Mouse (Mus musculus) stomach, embryonic 15.5 days (tissue): ENCODE results near the gene Rbpjl. TPM values are rescaled to one million over a fixed set of nuclear protein-coding genes. Genes with fewer than 3 reads are reported as not detected.
A peak's percentile ranks its signal among the peaks of the same experiment; 100 is the strongest.

Experiments used
- ATAC-seq: fragments of 200-750 bp; cut with Nextera tagmentation; 2 replicates; pipeline ENCODE4 v1.8.0; 2017; ENCODE audit warnings: low read depth, moderate number of reproducible peaks, moderate TSS enrichment; ENCODE audit not compliant: insufficient read depth, low FRiP score
- H3K27ac ChIP-seq: fragments of 300-500 bp; sonication (generic); 2 replicates; pipeline ENCODE4 v1.5.1; 2015; ENCODE audit warnings: mild to moderate bottlenecking, inconsistent platforms
- H3K27me3 ChIP-seq: fragments of 300-500 bp; sonication (generic); replicated peaks from 2 replicates; pipeline ENCODE4 v1.6.1; 2015; ENCODE audit warnings: inconsistent platforms
- H3K36me3 ChIP-seq: fragments of 300-500 bp; sonication (generic); 2 replicates; pipeline ENCODE4 v1.6.1; 2015; ENCODE audit warnings: inconsistent platforms
- H3K4me1 ChIP-seq: fragments of 300-500 bp; sonication (generic); 2 replicates; pipeline ENCODE4 v1.6.1; 2015; ENCODE audit warnings: inconsistent platforms
- H3K4me2 ChIP-seq: fragments of 300-500 bp; sonication (generic); 2 replicates; pipeline ENCODE4 v1.6.1; 2015; ENCODE audit warnings: mild to moderate bottlenecking, inconsistent platforms
- H3K4me3 ChIP-seq: fragments of 300-500 bp; sonication (generic); replicated peaks from 2 replicates; pipeline ENCODE4 v1.5.1; 2015; ENCODE audit warnings: inconsistent platforms
- H3K9ac ChIP-seq: fragments of 300-500 bp; sonication (generic); 2 replicates; pipeline ENCODE4 v1.6.1; 2015; ENCODE audit warnings: inconsistent platforms
- H3K9me3 ChIP-seq: fragments of 300-500 bp; sonication (generic); 2 replicates; pipeline ENCODE4 v1.6.1; 2016; ENCODE audit warnings: inconsistent platforms
- WGBS: fragments of 180-500 bp; shearing (Covaris S2); methylation state at CpG from one replicate; pipeline ENCODE4 v1.1.7; 2015; 5-methylcytosine and 5-hydroxymethylcytosine counted together
- polyA plus RNA-seq: library from polyadenylated mRNA; unstranded; fragments of >200 nt; fragmentation: Nextera tagmentation; extraction: Ambion mirVana; gene quantifications from 2 replicates; pipeline ENCODE4 v1.2.1, GENCODE M21; 2015

Rbpjl gene
- polyA plus RNA-seq, 1 experiment from 2014 or later, result 49.2 TPM

DNA sequence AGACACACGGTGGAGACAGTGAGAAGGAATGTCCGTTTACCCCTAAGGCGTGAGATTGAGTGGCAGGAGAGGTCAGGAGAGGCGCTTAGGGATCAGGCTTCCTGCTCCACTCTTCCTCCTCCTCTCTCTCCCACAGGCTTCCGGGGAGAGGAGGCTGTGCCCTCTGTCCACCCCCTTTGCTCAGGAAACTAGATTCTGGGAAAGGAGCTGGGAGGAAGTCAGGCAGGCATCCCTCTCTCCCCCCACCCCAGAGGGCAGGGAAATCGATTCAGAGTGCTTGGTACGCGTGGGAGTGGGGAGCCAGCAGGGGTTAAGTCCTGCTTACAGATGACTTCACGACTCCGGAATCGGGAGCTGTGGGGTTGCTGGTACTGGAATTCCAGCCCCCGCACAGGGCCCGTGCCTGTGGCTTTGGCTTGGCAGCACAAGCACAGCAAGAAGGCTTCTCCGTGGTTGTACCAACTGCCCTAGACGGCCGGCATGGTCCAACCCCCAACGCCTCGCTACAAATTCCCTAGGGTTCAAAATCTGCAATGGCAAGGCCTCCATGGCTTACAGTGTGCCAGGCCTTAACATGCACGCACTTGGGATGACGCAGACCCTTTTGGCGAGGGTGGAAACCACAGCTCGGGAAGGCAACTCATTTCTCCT lies 29.7 kb downstream of the Rbpjl start:
- H3K36me3 ChIP-seq, result peaks cover 15% of the 10 kb centered on the region
- no peak overlapping the region; the same call in 1 of the 2 replicates for H3K4me3 ChIP-seq
- H3K4me1 ChIP-seq, result peaks cover 46% of the 10 kb centered on the region
- WGBS, result 17% methylated on average over 22 of the region's 22 CpGs
- peak overlapping the region; percentile 37 for H3K4me2 ChIP-seq
- peak overlapping the region; percentile 89 for H3K27ac ChIP-seq
- no peaks in the 10 kb centered on the region for H3K9me3 ChIP-seq
- no peak overlapping the region for H3K9ac ChIP-seq
- ATAC-seq, result no peak
- no peaks in the 10 kb centered on the region for H3K27me3 ChIP-seq

DNA sequence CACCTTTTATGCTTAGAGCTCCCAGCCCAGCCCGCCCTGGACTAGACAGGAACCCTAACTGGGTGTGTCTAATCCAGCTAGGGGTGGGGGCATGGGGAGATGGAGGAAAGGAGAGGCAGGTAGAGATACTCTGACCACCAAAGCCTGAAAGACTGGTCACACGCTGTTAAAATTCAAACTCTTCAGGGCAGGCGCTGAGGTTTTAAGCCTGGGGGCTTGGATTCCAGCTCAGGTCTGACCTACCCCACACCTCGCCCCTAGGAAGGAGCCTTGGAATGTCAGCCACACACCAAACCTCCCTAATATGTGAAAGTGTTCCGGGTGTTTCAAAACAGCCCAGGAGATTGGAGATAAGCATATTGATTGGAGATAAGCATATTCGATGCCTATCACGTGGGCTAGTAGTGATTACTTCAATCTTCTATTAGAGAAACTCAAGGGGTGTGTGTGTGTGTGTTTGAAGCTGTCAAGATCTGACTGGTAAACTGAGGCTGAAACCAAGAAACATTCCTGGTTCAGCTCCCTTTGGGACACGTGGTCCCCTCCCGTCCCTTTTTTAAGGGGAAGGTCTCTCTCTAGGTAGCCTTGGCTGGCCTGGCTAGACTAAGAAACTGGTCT lies 30.4 kb downstream of the Rbpjl start:
- ATAC-seq, result no peak
- H3K9ac ChIP-seq, result no peak overlapping the region
- no peak overlapping the region for H3K4me3 ChIP-seq
- peaks cover 11% of the 10 kb centered on the region for H3K36me3 ChIP-seq
- H3K4me2 ChIP-seq, result peak overlapping the region; percentile 37
- H3K9me3 ChIP-seq, result no peaks in the 10 kb centered on the region
- peak overlapping the region; percentile 89 for H3K27ac ChIP-seq
- H3K4me1 ChIP-seq, result peaks cover 48% of the 10 kb centered on the region
- WGBS, result 70% methylated on average over 9 of the region's 9 CpGs
- H3K27me3 ChIP-seq, result no peaks in the 10 kb centered on the region

DNA sequence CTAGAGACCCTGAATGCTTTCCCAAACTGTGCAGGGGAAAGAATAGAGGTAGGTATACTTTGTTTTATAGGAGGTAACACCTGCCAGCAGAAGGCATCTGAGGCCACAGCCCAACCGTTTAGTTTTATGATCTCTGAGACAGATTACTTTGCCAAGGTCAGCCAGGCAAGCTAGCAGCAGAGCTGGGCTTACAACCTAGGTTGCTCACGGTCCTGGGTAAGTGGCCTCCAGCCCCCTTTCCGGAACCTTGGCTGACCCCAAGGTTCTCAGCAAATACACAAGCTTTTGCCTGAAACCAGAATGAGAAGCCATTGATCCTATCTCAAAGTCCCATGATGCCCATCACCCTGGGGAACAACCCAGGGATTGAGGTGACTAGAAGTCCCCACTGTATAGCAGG lies 31.7 kb downstream of the Rbpjl start:
- Histone ChIP-seq H3K4me1 (peaks cover 61% of the 10 kb centered on the region), H3K27ac (peak overlapping the region; percentile 87; the same call in 1 of the 2 replicates), H3K36me3 (no peaks in the 10 kb centered on the region), H3K27me3 (no peaks in the 10 kb centered on the region), H3K9ac (no peak overlapping the region), H3K9me3 (no peaks in the 10 kb centered on the region), H3K4me2 (peak overlapping the region; percentile 16; the same call in 1 of the 2 replicates), H3K4me3 (no peak overlapping the region)
- WGBS, result 59% methylated on average over 3 of the region's 3 CpGs
- ATAC-seq, result no peak

DNA sequence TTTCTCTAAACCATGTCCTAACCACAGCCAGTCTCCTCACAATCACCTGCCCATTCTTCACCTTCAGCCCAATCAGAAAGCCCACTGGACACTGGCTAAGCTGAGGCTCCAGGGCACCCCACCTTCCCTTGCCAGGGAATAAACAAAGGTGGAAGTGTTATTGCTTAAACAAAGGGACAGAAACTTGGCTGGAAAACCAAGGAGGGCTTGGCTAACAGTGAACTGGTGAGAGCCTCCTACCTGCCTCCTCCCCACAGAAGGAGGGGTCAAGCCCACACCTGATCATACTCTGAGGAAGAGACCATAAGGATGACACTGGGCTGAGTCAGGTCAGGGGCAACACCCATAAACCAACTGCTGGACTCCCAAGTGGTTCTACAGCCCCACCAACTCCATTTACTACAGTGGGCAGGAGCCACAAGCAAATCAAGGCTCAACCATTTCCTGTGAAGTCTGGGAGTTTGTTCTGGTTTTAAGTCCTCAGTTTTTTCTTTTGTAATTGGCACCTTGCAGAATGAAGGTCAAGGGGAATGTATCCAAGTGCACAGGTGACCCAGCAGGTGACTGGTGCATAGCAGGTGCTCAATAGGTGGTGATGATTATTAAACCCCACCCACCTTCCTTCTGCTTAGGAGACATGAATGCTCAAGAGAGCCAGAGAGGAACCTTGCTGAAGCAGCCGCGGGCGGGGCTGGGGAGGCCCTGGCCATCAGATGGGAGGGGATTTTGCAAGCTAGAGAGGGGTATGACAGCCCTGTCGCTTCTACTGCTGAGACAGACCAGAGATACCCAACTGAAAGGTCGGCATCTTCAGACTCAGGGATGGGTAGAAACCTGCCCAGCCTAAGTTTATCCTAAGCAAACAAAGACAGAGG lies 32.5 kb downstream of the Rbpjl start:
- peaks cover 67% of the 10 kb centered on the region for H3K4me1 ChIP-seq
- no peak overlapping the region for H3K9ac ChIP-seq
- no peak overlapping the region for H3K4me2 ChIP-seq
- 37% methylated on average over 5 of the region's 5 CpGs for WGBS
- H3K27me3 ChIP-seq, result no peaks in the 10 kb centered on the region
- H3K9me3 ChIP-seq, result no peaks in the 10 kb centered on the region
- no peak for ATAC-seq
- H3K27ac ChIP-seq, result peak overlapping the region; percentile 87
- no peaks in the 10 kb centered on the region for H3K36me3 ChIP-seq
- no peak overlapping the region for H3K4me3 ChIP-seq

DNA sequence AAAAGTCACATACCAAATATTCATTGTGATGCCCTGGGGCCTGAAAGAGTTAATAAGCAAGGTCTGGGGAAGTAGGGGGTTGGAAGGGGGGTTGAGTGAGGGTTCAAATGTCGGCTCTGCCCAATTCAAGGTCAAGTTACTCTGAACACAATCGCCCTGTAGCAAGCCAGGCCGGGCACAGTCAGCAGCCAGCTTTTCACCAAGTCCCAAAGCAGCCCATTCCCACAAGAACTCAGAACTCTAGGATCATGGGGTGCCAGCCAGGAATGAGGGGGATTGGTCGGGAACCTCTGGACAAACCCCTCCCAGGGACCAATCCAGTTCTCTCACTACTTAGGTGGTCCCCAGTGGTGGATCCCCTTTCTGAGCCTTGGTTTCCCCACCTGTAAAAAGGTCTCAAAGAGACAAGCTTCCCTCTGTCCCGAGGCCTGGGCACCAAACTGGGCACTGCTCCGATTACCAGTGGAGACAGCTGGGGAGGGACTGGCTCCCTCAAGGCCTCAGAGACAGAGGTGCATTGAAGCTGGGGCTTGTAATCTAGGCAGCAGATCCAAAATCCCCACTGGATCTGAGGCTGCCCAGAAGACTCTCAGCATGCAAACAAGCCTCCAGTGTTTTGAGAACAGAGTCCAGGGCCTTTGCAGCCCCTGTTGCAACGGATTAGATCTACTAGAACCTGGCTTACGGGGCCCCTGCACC lies 33.4 kb downstream of the Rbpjl start:
- H3K4me1 ChIP-seq, result peaks cover 67% of the 10 kb centered on the region
- H3K9ac ChIP-seq, result no peak overlapping the region
- no peaks in the 10 kb centered on the region for H3K36me3 ChIP-seq
- ATAC-seq, result no peak
- H3K9me3 ChIP-seq, result no peaks in the 10 kb centered on the region
- WGBS, result 22% methylated on average over 8 of the region's 8 CpGs
- peak overlapping the region; percentile 87 for H3K27ac ChIP-seq
- peak overlapping the region; percentile 73 for H3K4me2 ChIP-seq
- no peaks in the 10 kb centered on the region for H3K27me3 ChIP-seq
- no peak overlapping the region for H3K4me3 ChIP-seq

DNA sequence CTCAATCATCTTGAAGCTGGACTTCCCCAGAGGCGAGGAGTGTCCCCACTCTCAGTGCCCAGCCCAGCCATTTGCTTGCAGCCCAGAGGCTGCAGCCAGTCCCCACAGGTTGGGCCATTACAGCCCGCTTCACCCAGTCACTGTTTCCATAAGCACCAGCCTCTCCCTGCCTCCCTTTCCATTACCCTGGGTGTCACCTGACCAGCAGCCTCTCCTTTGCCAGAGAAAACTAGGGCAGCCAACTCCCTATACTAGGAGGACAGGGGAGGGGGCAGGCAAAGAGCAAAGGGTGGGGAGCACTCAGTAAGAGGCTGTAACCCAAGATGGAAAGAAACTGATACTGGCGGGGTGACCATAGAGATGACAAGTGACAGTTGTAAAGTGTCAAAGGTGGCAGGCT lies 34.0 kb downstream of the Rbpjl start:
- ATAC-seq, result peak; percentile 57
- Histone ChIP-seq H3K4me2 (peak overlapping the region; percentile 73), H3K27ac (peak overlapping the region; percentile 87), H3K36me3 (no peaks in the 10 kb centered on the region), H3K4me1 (peaks cover 64% of the 10 kb centered on the region), H3K27me3 (no peaks in the 10 kb centered on the region), H3K9me3 (no peaks in the 10 kb centered on the region), H3K9ac (no peak overlapping the region), H3K4me3 (no peak overlapping the region)
- 44% methylated on average over 3 of the region's 3 CpGs for WGBS

DNA sequence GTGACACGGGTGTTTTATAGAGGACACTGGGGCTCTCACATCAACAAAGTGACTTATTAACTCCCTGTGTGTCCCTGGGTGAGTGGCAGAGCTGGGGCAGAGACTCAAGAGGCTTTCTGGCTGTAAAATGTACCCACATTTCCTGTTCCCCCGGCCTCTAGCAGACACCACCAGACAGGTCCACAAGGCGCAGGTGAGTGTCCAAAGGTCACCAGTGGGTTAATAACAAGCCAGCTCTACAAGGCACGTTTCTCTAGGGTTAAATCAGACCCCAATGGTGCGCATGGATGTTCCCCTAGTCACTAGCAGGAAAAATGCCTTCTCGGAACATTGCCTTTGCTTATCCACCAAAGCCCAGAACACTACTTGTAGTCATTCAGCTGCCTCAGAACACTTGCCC lies 34.8 kb downstream of the Rbpjl start:
- H3K27ac ChIP-seq, result peak overlapping the region; percentile 87
- H3K4me1 ChIP-seq, result peaks cover 60% of the 10 kb centered on the region
- H3K27me3 ChIP-seq, result no peaks in the 10 kb centered on the region
- no peak overlapping the region for H3K4me3 ChIP-seq
- H3K36me3 ChIP-seq, result no peaks in the 10 kb centered on the region
- WGBS, result 43% methylated on average over 6 of the region's 6 CpGs
- H3K4me2 ChIP-seq, result peak overlapping the region; percentile 73
- no peak for ATAC-seq
- no peaks in the 10 kb centered on the region for H3K9me3 ChIP-seq
- no peak overlapping the region for H3K9ac ChIP-seq

DNA sequence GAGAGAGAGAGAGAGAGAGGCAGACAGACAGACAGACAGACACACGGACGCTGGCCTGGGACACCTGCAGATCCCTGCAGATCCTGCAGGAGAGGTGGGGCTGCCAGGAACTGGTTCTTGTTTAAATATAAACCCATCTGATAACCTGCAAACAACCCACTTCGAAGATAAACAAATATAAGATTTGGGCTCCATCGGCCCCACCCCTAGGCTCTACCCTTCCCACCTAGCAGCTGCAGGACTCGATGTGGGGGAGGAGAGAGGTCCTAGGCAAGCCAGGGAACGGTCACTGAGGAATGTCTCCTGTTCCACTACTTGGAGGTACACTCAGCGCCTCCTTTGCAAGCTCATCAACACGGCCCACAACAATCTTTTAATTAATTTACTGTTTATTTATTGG lies 35.3 kb downstream of the Rbpjl start:
- no peaks in the 10 kb centered on the region for H3K36me3 ChIP-seq
- WGBS, result 33% methylated on average over 8 of the region's 8 CpGs
- H3K9me3 ChIP-seq, result no peaks in the 10 kb centered on the region
- peaks cover 58% of the 10 kb centered on the region for H3K4me1 ChIP-seq
- no peak overlapping the region for H3K4me3 ChIP-seq
- H3K27ac ChIP-seq, result peak overlapping the region; percentile 87
- no peak overlapping the region for H3K9ac ChIP-seq
- H3K27me3 ChIP-seq, result no peaks in the 10 kb centered on the region
- ATAC-seq, result peak; percentile 36
- H3K4me2 ChIP-seq, result peak overlapping the region; percentile 73

DNA sequence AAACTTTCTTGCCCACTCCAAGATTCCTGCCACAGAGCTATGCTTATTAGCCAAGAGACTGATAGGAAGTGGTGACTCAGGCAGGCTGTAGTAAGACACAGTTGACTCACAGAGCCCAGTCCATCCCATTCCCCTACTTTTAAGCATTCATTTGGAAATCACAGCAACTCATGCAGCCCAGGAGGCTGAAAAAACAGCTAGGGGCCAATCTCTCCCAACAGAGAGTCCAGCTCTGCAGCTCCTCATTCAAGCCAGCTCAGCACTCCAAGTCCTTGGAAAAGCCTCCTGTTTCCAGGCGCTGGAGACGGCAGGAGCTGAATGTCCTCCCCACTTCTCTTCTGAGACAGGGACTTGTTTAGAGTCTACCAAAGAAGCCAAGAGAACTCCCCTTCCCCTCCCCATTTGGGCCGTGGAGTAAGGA lies 36.1 kb downstream of the Rbpjl start:
- Histone ChIP-seq H3K27ac (peak overlapping the region; percentile 87), H3K27me3 (no peaks in the 10 kb centered on the region), H3K4me3 (no peak overlapping the region), H3K4me1 (peaks cover 58% of the 10 kb centered on the region), H3K36me3 (no peaks in the 10 kb centered on the region), H3K9ac (no peak overlapping the region), H3K4me2 (peak overlapping the region; percentile 73), H3K9me3 (no peaks in the 10 kb centered on the region)
- no peak for ATAC-seq
- 39% methylated on average over 3 of the region's 3 CpGs for WGBS

DNA sequence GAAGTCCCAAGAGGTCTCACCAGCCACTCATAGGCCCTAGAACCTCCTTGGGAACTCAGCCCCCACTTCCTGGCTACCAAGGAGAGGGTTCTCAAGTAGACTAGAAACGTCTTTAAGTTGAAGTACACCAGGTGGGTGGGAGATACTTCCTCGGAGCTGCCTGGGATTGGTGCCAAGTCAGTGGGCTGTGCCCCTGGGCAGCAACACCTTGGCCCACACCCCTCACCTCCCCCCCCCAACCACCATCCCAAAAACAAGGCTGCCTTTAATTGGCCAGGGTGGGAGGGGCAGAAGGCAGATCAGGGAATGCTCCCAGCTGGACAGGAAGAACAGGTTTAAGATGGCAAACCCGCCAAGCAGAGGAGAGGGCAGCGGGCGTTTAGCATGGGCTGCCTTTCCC lies 37.4 kb downstream of the Rbpjl start:
- no peaks in the 10 kb centered on the region for H3K36me3 ChIP-seq
- H3K27me3 ChIP-seq, result no peaks in the 10 kb centered on the region
- ATAC-seq, result no peak
- H3K27ac ChIP-seq, result peak overlapping the region; percentile 57
- no peaks in the 10 kb centered on the region for H3K9me3 ChIP-seq
- H3K4me1 ChIP-seq, result peaks cover 51% of the 10 kb centered on the region
- H3K4me3 ChIP-seq, result peak overlapping the region; percentile 57; the same call in 1 of the 2 replicates
- 59% methylated on average over 5 of the region's 5 CpGs for whole genome bisulfite sequencing
- H3K4me2 ChIP-seq, result peak overlapping the region; percentile 73
- H3K9ac ChIP-seq, result no peak overlapping the region

DNA sequence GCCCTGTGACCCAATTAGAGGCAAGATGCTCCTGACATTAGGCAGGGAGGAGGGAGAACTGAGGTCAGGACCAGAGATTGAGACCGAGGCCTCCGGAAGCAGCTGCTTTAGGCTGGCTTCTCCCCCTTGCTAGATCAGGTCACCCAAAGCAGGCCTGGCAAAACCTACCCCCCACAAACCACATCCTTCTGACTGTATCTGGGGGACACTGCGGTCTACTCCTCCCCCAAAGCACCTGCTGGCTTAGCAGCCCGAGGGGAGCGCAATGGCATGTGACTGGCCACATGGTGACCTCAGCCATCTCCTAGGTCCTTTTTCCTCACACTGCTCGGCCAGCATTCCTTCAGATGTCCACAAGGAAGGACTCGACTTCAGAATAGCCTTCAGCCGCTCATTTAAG lies 38.2 kb downstream of the Rbpjl start:
- Histone ChIP-seq H3K4me3 (peak overlapping the region; percentile 57), H3K27ac (peak overlapping the region; percentile 57), H3K36me3 (no peaks in the 10 kb centered on the region), H3K27me3 (no peaks in the 10 kb centered on the region), H3K4me2 (peak overlapping the region; percentile 73), H3K9me3 (no peaks in the 10 kb centered on the region), H3K4me1 (peaks cover 46% of the 10 kb centered on the region), H3K9ac (peak overlapping the region; percentile 57; the same call in 1 of the 2 replicates)
- WGBS, result 29% methylated on average over 8 of the region's 8 CpGs
- ATAC-seq, result no peak
